Mouse (Mus musculus): Measurements from ENCODE around the gene Krt35. TPM values are rescaled to one million over a fixed set of nuclear protein-coding genes. Genes with fewer than 3 reads are reported as not detected.

The Krt35 gene
- total RNA-seq, 4 experiments from 2014 or later = not detected

DNA sequence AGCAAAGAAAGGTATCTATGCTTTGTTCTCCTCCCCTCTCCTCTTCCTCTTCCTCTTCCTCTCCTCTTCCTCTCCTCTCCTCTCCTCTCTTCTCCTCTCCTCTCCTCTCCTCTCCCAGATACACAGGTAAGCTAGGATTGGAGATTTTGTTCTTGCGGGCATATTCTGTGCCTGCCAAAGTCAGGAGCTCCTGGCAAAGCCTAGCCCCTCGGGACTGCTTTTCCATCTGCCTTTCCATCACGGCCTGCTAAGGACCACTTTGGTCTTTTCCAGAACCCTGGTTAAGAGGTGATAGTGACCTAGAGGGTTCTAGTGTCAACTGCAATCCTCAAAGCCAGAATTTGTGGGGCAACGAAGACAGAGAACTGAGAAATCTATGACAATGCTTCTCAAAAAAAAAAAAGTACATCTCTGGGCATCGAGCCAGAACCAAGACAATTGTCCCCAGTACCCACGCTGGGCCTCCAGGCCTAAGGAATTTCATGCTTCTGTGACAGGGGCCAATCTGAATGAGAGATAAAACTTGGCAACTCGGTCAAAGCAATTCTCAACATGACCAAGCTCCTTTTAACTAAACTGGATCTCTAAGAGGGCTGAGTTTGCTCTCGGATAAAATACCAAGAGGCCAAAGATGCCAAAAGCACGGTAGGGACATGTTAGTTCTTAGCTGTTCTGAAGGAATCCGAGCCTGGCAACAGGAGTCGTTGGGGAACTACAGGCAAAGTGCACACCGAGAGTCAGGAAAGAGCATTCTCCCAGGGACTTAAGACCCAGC lies 29.6 kb downstream of the Krt35 start:
- DNase-seq (ENCODE audit: low spot score in 2 of 2) = no peak

DNA sequence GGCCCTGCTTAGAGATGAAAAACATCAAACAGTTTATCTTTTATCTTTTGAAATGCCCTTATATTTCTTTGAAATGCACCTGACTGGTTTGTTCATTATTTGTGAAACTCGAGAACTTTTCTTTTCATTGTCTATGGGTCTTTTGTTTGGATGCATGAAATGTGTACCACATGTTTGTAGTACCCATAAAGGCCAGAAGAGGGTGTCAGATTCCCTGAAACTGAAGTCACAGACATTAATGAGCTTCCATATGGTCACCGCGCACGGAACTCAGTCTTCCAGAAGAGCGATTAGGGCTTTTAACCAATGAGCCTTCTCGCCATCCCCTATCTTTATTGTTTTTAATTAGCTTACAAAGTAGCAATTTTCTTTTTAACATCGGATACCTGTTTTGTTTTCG lies 37.2 kb downstream of the Krt35 start:
- no peak for DNase-seq (ENCODE audit: low spot score in 2 of 2)

DNA sequence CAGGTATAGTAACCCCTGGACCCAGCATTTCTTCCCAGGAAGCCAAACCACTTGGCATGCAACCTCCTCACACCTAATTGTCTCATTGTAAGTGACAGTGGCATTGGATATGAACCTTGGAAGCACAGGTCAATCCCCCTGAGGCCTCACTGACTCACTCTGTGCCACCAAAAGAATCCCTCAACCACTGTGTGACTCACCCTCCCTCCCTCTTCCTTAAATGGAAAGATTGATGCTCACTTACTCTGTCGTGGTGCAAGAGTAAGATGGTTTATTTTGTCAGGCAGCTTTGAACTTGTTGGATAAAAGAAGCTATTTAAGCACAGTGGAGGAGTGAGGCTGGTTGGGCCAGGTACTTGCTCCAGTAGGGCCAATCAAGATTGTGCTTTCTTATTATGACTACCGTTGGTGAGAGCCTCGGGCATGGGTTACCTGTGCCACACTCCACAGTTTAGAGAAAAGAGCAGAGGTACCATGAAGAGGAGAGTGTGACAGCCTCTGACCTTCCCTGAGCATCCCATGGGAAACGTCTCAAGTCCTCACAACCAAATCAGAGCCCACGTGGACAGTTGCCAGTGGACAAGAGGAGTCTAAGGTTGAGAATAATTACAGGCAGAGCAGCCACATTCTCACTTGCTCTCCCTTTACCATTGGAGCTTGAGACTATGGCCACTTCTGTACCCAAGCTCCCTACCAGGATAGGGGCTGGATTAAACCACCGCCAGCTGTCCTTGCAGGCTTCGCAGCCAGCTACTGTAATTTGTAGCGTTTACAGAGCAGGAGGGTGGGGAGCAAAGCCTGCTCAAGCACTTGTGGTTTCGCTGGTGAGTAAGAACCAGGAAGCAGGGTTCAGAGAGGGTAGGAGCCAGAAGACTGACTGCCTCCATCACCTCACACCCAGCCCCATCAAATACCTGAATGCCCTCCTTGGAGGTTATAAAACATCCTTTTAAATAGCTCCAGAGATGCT lies 40.1 kb downstream of the Krt35 start:
- DNase-seq (ENCODE audit: low spot score in 2 of 2) = no peak

DNA sequence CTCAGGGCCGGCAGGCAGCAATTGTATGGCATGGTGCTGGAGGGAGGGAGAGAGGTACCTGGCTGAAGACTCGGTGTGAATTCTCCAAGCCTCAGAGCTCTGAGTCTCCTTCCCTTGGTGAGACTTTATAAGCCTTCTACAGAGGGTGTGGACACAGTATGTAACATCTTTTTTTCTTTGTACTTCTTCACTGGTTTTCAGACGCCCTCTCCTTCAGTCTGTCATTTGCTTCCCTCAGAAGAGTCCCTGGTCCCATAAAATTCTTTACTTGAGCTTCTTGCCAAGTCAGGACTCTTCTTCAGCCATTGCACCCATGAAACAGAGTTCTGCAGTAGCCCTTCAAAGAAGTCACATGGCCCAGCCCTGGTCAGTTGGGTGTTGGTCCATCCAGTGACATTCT lies 45.6 kb downstream of the Krt35 start, which contains the start of gene Krt31:
TSS of gene Krt31 (minus strand) at position 101 of the 400 bp plus-strand sequence.
- DNase-seq (ENCODE audit: low spot score in 2 of 2) = no peak

DNA sequence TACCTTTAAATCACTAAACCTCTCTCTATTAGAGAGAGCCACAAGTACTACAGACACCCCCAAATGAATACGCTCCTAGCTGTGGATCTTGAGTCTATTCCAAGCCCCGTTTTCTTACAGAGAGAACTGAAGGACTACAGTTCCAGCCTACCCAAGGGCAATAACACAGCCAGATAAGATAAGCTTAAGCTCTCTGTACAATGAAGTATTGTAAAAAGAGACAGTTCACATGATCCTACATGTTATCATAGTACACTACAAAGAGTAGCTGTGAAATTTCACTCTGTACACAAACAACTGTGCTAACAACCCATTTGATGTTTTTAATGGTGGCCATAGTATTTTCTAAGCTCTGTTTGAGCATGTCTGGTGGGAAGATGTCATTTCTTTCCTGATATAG lies 48.8 kb downstream of the Krt35 start:
- no peak for DNase-seq (ENCODE audit: low spot score in 2 of 2)

DNA sequence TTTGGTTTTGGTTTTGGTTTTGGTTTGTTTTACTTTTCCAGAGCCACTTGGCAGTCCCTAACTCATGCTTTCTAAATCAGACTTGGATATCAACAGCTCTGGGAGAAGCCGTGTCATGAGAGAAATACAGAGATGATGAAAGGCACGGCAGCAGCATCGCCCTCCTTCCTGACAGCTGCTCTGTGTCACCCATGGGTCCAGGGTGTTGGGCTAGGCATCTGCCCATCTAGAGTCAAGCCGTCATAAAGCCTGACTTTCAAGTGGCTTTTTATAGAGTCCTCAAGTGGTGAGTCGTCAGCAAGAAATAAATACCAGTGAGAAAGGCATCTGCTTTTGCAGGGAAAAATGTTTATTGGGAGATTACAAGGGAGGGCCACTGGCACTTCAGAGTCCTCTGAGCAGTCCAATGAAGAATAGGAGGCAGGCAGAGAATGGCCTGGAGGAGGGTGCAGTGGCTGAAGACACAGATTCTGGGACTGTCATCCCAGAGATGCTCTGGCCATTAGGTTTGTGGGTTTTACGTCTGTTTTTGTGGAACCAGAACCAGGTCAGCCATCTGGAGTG lies 49.7 kb downstream of the Krt35 start:
- DNase-seq (ENCODE audit: low spot score in 2 of 2) = no peak

Other genes with a start within 250 kb of the Krt35 start
- not detected for gene Krtap4-16, start 244.6 kb downstream of the Krt35 start, total RNA-seq (2022)
- not detected for gene Gm11568, start 238.3 kb downstream of the Krt35 start, total RNA-seq (2022)
- not detected for gene Gm11559, start 231.8 kb downstream of the Krt35 start, total RNA-seq (2022)
- gene Krtap9-1, start 222.9 kb downstream of the Krt35 start, total RNA-seq (2022) = not detected
- not detected for gene Gm11567, start 217.1 kb downstream of the Krt35 start, total RNA-seq (2022)
- gene Krtap31-1, start 188.3 kb downstream of the Krt35 start, total RNA-seq (2022) = not detected
- gene Gm11565, start 181.5 kb downstream of the Krt35 start, total RNA-seq (2022) = not detected
- gene Krtap31-2, start 159.9 kb downstream of the Krt35 start, total RNA-seq (2022) = not detected
- not detected for gene Krtap9-5, start 147.8 kb downstream of the Krt35 start, total RNA-seq (2022)
- not detected for gene Krtap29-1, start 117.2 kb downstream of the Krt35 start, total RNA-seq (2022)
- gene Krtap16-1, start 109.6 kb downstream of the Krt35 start, total RNA-seq (2022) = not detected
- not detected for gene Krtap17-1, start 102.2 kb downstream of the Krt35 start, total RNA-seq (2022)
- gene Krt33a, start 80.0 kb downstream of the Krt35 start, total RNA-seq (2022) = not detected
- not detected for gene Krt33b, start 66.4 kb downstream of the Krt35 start, total RNA-seq (2022)
- not detected for gene Krt34, start 54.7 kb downstream of the Krt35 start, total RNA-seq (2022)
- gene Krt31, start 45.7 kb downstream of the Krt35 start, total RNA-seq (2022) = not detected
- not detected for gene Krt32, start 8.0 kb downstream of the Krt35 start, total RNA-seq (2022)
- gene Krt36, start 9.4 kb upstream of the Krt35 start, total RNA-seq (2022) = not detected
- gene Krt13, start 25.3 kb upstream of the Krt35 start, total RNA-seq (2022) = not detected
- 1 to 10 TPM in 1 of 4 experiments, under 1 TPM in 2, not detected in 1; 0.29 to 1.4 (median 0.60) TPM for gene Krt15, start 39.7 kb upstream of the Krt35 start, total RNA-seq (2022)
- under 1 TPM in 3 of 4 experiments, not detected in 1; 0.22 to 0.59 (median 0.43) TPM for gene Krt19, start 52.4 kb upstream of the Krt35 start, total RNA-seq (2022)
- gene Krt9, start 97.0 kb upstream of the Krt35 start, total RNA-seq (2022) = 1 to 10 TPM; 3.4 to 5.7 (median 3.8) TPM
- gene Krt14, start 111.3 kb upstream of the Krt35 start, total RNA-seq (2022) = not detected
- not detected for gene Krt16, start 152.7 kb upstream of the Krt35 start, total RNA-seq (2022)
- gene Krt17, start 164.8 kb upstream of the Krt35 start, total RNA-seq (2022) = not detected
- not detected for gene Krt42, start 173.6 kb upstream of the Krt35 start, total RNA-seq (2022)
- 100 to 1,000 TPM; 732 to 782 (median 741) TPM for gene Eif1, start 223.6 kb upstream of the Krt35 start, total RNA-seq (2022)
- not detected for gene Gast, start 238.2 kb upstream of the Krt35 start, total RNA-seq (2022)

Data from layer of hippocampus, adult 8-10 months (tissue).